Mouse (Mus musculus) adrenal gland (tissue): ENCODE measurements around the gene Rpl7a.

Experiments
- intact Hi-C: fragments of 180-260 bp; cut with DNase I; formaldehyde crosslinking; loops from one replicate; pipeline ENCODE4 v1.15.1; 2025

The Rpl7a gene

GRCm38 (mm10) chr2:26913416-26914147, 3.0 kb downstream of the Rpl7a start:
- intact Hi-C loops, result no loop called here

GRCm38 (mm10) chr2:26914148-26914941, 3.8 kb downstream of the Rpl7a start:
- intact Hi-C loops, result no loop called here

- intact Hi-C loops, result no loop called here
Measured at GRCm38 (mm10) chr2:26915927-26916728, 5.6 kb downstream of the Rpl7a start, which contains the start of the genes Surf2 and Surf1. Gene Surf2, plus strand, starts transcription at chr2:26916367. Gene Surf1, minus strand, starts transcription at chr2:26916530.

GRCm38 (mm10) chr2:26916738-26917137, 6.2 kb downstream of the Rpl7a start:
- intact Hi-C loops, result no loop called here

- intact Hi-C loops, result no loop called here
Measured at GRCm38 (mm10) chr2:26919684-26920083, 9.1 kb downstream of the Rpl7a start.

- intact Hi-C loops, result no loop called here
Measured at GRCm38 (mm10) chr2:26920190-26920855, 9.8 kb downstream of the Rpl7a start.

DNA sequence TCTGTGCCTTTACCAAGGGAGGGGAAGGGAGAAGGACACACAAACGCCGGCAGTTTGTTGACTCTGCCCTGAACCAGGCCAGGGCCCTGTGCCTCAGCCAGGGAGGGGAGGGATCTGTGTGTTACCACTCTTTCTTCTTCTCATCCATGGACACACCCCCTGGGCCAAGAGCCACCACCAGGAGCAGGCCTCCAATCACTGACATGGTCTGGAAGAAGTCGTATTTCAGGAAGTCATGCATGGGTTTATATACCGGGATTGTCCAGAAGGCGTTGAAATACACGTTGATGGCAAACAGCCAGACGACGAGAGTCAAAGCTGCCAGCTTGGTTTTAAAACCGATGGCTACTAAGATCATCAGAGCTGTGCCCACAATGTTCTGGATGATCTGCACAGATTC, 11.2 kb downstream of the Rpl7a start:
- intact Hi-C loops, result no loop called here

- intact Hi-C loops, result no loop called here
Measured at GRCm38 (mm10) chr2:26927745-26928476, 17.3 kb downstream of the Rpl7a start.

- intact Hi-C loops, result loop anchor here (5.0 kb wide), 2 partner anchors 82 to 107 kb away; no protein-coding TSS in a partner anchor
Measured at GRCm38 (mm10) chr2:26930390-26930789, 19.8 kb downstream of the Rpl7a start.

DNA sequence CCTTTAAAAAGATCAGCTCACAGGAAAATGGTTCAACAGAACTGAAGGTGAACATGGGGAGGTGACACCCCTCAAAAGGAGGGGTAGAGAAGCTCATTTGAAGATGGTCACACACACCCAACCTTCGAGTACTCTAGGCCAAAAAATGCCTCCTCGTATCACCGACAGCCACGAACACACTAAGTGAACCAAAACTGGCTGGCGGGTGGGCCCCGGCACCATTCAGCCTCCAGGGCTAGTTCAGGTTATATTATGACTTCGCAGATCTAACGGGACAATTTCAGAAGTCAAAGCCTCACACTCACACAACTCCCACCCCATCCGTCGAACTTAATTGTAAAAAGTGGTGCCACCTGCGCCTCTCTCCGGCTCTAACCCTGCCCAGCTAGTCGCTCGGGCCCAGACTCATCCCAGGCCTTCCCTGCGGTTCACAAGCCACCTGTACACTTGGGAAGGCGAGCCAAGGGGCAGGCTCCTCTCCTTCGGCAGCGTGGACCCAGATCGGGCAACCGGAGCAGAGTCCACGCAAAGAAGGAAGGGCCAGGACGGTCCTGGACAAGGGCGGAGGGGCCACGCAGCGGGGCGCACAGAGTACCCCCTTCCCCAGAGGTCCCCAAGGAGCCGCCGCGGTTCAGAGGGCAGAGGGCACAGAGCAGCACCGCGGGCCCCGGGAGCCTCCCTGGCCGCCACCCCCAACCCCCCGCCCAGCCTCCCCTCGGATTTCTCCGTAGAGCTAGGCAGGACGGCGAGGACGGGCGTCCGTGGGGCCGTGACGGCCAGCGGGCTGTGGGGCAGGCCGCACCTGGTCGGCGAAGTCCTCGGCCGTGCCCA, 22.1 kb downstream of the Rpl7a start:
- intact Hi-C loops, result loop anchor here (5.0 kb wide), 2 partner anchors 80 to 105 kb away; no protein-coding TSS in a partner anchor

DNA sequence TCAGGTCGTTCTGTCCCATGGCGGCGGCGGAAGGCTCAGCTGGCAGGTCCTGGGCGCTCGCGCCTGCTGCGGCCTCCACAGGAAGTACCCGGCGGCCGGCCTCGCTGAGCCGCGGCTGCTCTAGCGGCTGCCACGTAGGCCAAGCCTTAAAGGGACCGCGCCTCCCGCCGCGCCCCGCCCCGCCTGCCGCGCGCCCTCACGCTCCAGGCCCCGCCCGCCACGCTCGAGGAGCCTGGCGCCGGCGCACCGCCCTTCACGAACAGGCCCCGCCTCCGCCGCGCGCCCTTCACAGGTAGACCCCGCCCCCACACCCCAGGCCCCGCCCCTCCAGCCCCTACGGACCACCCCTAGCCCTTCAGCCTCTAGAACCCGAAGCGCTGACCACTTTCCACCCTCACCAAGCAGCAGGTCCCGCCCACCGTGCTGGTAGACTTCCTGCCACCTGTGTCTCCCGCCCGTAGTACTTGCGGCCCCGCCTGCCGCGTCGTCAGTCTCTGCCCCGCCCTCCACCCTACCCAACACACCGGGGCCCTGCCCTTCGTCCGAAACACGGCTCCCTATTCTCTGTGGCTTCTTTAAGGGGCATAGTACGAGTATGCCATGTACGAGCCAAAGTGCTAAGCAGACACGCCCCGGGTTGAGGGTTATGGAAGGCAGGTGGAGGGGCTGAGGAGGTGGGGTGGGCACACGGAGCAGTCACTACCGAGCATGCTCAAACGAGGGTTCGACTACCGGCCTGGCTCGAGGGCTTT, 22.9 kb downstream of the Rpl7a start, which contains the start of the genes Surf4 and Stkld1:
Gene Surf4, minus strand, starts transcription at position 625 of the 752 bp plus-strand sequence.
Gene Stkld1, plus strand, starts transcription at position 744 of the 752 bp plus-strand sequence.
- intact Hi-C loops, result loop anchor here (5.0 kb wide), 2 partner anchors 79 to 104 kb away; no protein-coding TSS in a partner anchor

- intact Hi-C loops, result no loop called here
Measured at GRCm38 (mm10) chr2:26935286-26935685, 24.7 kb downstream of the Rpl7a start.

GRCm38 (mm10) chr2:26936425-26936824, 25.9 kb downstream of the Rpl7a start:
- intact Hi-C loops, result no loop called here

DNA sequence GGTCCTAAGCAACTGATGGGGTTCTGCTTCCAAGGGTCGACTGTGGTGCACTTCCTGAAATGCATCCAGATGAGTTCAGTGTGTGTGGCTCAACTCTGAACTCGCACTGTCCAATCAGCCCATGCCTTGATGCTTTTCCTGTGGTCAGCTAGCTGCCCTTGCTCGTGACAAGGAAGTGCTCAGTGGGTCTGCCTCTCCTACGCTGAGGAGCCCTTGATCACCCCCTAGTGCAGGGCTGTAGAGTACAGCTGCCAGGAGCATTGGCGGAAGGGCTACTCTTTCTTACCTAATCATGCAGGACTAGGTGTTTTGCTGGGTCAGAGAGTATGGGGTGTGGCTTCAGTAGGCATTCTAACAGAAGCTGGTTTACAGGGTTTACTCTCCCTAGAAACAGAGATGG, 31.0 kb downstream of the Rpl7a start:
- intact Hi-C loops, result no loop called here

- intact Hi-C loops, result no loop called here
Measured at GRCm38 (mm10) chr2:26943253-26943652, 32.7 kb downstream of the Rpl7a start.

DNA sequence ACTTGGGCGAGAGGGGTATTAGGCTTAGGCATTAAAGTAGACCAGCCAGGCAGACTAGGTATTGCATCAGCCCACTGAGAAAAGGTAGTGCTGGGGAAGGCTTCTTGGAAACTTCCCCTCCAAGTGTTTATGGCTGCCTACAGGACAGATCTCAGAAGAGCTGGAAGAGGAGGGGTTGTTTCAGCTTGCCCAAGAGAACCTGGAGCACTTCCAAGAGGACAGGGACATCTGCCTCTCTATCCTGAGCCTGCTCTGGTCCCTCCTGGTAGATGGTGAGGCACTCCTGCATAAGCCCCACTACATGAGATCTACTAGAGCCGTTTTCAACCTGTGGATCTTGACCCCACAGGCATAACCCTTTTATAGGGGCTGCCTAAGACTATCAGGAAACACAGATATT, 39.8 kb downstream of the Rpl7a start:
- intact Hi-C loops, result no loop called here

DNA sequence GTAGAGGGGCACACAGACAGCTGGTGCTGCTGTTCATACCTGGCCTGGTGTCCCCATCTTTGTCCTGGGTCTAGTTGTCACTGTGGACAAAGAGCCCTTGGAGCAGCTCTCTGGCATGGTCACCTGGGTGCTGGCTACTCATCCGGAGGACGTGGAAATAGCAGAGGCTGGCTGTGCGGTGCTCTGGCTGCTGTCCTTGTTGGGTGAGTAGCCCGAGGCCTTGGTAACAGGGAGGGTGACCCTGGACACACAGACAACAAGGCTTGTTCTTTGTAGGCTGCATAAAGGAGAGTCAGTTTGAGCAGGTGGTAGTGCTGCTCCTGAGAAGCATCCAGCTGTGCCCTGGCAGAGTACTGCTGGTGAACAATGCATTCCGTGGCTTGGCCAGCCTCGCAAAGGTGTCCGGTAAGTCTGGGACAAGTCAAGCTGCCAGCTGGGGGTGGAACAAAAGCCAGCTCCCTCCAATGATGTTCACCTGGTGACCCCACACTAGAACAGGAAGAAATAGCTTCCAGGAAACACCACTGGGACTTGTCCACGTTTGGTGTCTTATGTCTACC, 40.9 kb downstream of the Rpl7a start:
- intact Hi-C loops, result no loop called here

- intact Hi-C loops, result no loop called here
Measured at GRCm38 (mm10) chr2:26952193-26952592, 41.6 kb downstream of the Rpl7a start.
